Mouse (Mus musculus): ENCODE data around the gene Slc13a2. TPM values are rescaled to one million over a fixed set of nuclear protein-coding genes. Genes with fewer than 3 reads are reported as not detected.

The Slc13a2 gene
- polyA plus RNA-seq, 1 experiment from 2014 or later = not detected

GRCm38 (mm10) chr11:78363309-78364007 is 58.6 kb downstream of the Slc13a2 start:
- Histone ChIP-seq H3K4me1 (ENCODE audit: control insufficient read depth, insufficient read depth, low read length) (no peaks in the 10 kb centered on the region), H3K27ac (replicated peaks; ENCODE audit: low read depth, low read length) (no peak overlapping the region), H3K9me3 (ENCODE audit: control insufficient read depth, low read length) (no peaks in the 10 kb centered on the region), H3K4me2 (ENCODE audit: low read depth, low read length) (no peak overlapping the region), H3K4me3 (ENCODE audit: low read depth, low read length) (no peak overlapping the region), H3K27me3 (replicated peaks; ENCODE audit: control insufficient read depth, insufficient read depth, low read length) (no peaks in the 10 kb centered on the region), H3K36me3 (ENCODE audit: control insufficient read depth, insufficient read depth, low read length) (no peaks in the 10 kb centered on the region), H3K9ac (ENCODE audit: low read depth, low read length) (no peak overlapping the region)
- DNase-seq (ENCODE audit: low spot score) (no peak), ATAC-seq (ENCODE audit: low read depth) (no peak)
- 74% methylated on average over 12 of the region's 13 CpGs for WGBS

- Histone ChIP-seq H3K27ac (replicated peaks; ENCODE audit: low read depth, low read length) (no peak overlapping the region), H3K27me3 (replicated peaks; ENCODE audit: control insufficient read depth, insufficient read depth, low read length) (no peaks in the 10 kb centered on the region), H3K4me3 (ENCODE audit: low read depth, low read length) (no peak overlapping the region), H3K4me2 (ENCODE audit: low read depth, low read length) (no peak overlapping the region), H3K9me3 (ENCODE audit: control insufficient read depth, low read length) (no peaks in the 10 kb centered on the region), H3K9ac (ENCODE audit: low read depth, low read length) (no peak overlapping the region), H3K4me1 (ENCODE audit: control insufficient read depth, insufficient read depth, low read length) (no peaks in the 10 kb centered on the region), H3K36me3 (ENCODE audit: control insufficient read depth, insufficient read depth, low read length) (no peaks in the 10 kb centered on the region)
- DNase-seq (ENCODE audit: low spot score) = no peak
- WGBS = 43% methylated on average over 2 of the region's 2 CpGs
- no peak for ATAC-seq (ENCODE audit: low read depth)
Measured at GRCm38 (mm10) chr11:78360789-78361131, 61.3 kb downstream of the Slc13a2 start.

- Histone ChIP-seq H3K27me3 (replicated peaks; ENCODE audit: control insufficient read depth, insufficient read depth, low read length) (no peaks in the 10 kb centered on the region), H3K4me2 (ENCODE audit: low read depth, low read length) (peak overlapping the region; percentile 58), H3K4me1 (ENCODE audit: control insufficient read depth, insufficient read depth, low read length) (no peaks in the 10 kb centered on the region), H3K27ac (replicated peaks; ENCODE audit: low read depth, low read length) (no peak overlapping the region), H3K9ac (ENCODE audit: low read depth, low read length) (no peak overlapping the region), H3K9me3 (ENCODE audit: control insufficient read depth, low read length) (no peaks in the 10 kb centered on the region), H3K4me3 (ENCODE audit: low read depth, low read length) (peak overlapping the region; percentile 32), H3K36me3 (ENCODE audit: control insufficient read depth, insufficient read depth, low read length) (no peaks in the 10 kb centered on the region)
- WGBS = 11% methylated on average over 13 of the region's 13 CpGs
- DNase-seq (ENCODE audit: low spot score) (peak; percentile 92), ATAC-seq (ENCODE audit: low read depth) (peak; percentile 75)
Measured at GRCm38 (mm10) chr11:78360125-78360788, 61.8 kb downstream of the Slc13a2 start.

- 16% methylated on average over 22 of the region's 22 CpGs for WGBS
- Histone ChIP-seq H3K4me1 (ENCODE audit: control insufficient read depth, insufficient read depth, low read length) (no peaks in the 10 kb centered on the region), H3K9me3 (ENCODE audit: control insufficient read depth, low read length) (no peaks in the 10 kb centered on the region), H3K27me3 (replicated peaks; ENCODE audit: control insufficient read depth, insufficient read depth, low read length) (no peaks in the 10 kb centered on the region), H3K27ac (replicated peaks; ENCODE audit: low read depth, low read length) (no peak overlapping the region), H3K4me3 (ENCODE audit: low read depth, low read length) (no peak overlapping the region), H3K9ac (ENCODE audit: low read depth, low read length) (no peak overlapping the region), H3K4me2 (ENCODE audit: low read depth, low read length) (no peak overlapping the region), H3K36me3 (ENCODE audit: control insufficient read depth, insufficient read depth, low read length) (no peaks in the 10 kb centered on the region)
- ATAC-seq (ENCODE audit: low read depth) (no peak), DNase-seq (ENCODE audit: low spot score) (no peak)
Measured at GRCm38 (mm10) chr11:78358330-78359007, 63.5 kb downstream of the Slc13a2 start.

- 33% methylated on average over 4 of the region's 4 CpGs for WGBS
- Histone ChIP-seq H3K4me1 (ENCODE audit: control insufficient read depth, insufficient read depth, low read length) (no peaks in the 10 kb centered on the region), H3K27ac (replicated peaks; ENCODE audit: low read depth, low read length) (no peak overlapping the region), H3K4me2 (ENCODE audit: low read depth, low read length) (no peak overlapping the region), H3K4me3 (ENCODE audit: low read depth, low read length) (no peak overlapping the region), H3K9ac (ENCODE audit: low read depth, low read length) (no peak overlapping the region), H3K9me3 (ENCODE audit: control insufficient read depth, low read length) (no peaks in the 10 kb centered on the region), H3K36me3 (ENCODE audit: control insufficient read depth, insufficient read depth, low read length) (no peaks in the 10 kb centered on the region), H3K27me3 (replicated peaks; ENCODE audit: control insufficient read depth, insufficient read depth, low read length) (no peaks in the 10 kb centered on the region)
- DNase-seq (ENCODE audit: low spot score) (peak; percentile 55), ATAC-seq (ENCODE audit: low read depth) (no peak)
Measured at GRCm38 (mm10) chr11:78355471-78356238, 66.4 kb downstream of the Slc13a2 start.

- Histone ChIP-seq H3K27me3 (replicated peaks; ENCODE audit: control insufficient read depth, insufficient read depth, low read length) (no peaks in the 10 kb centered on the region), H3K4me3 (ENCODE audit: low read depth, low read length) (no peak overlapping the region), H3K36me3 (ENCODE audit: control insufficient read depth, insufficient read depth, low read length) (no peaks in the 10 kb centered on the region), H3K9me3 (ENCODE audit: control insufficient read depth, low read length) (no peaks in the 10 kb centered on the region), H3K4me2 (ENCODE audit: low read depth, low read length) (no peak overlapping the region), H3K9ac (ENCODE audit: low read depth, low read length) (no peak overlapping the region), H3K4me1 (ENCODE audit: control insufficient read depth, insufficient read depth, low read length) (no peaks in the 10 kb centered on the region), H3K27ac (replicated peaks; ENCODE audit: low read depth, low read length) (no peak overlapping the region)
- ATAC-seq (ENCODE audit: low read depth) (no peak), DNase-seq (ENCODE audit: low spot score) (no peak)
- 82% methylated on average over 6 of the region's 6 CpGs for WGBS
Measured at GRCm38 (mm10) chr11:78354905-78355304, 67.1 kb downstream of the Slc13a2 start.

GRCm38 (mm10) chr11:78353081-78353480 is 68.9 kb downstream of the Slc13a2 start:
- Histone ChIP-seq H3K9ac (ENCODE audit: low read depth, low read length) (no peak overlapping the region), H3K4me2 (ENCODE audit: low read depth, low read length) (no peak overlapping the region), H3K27me3 (replicated peaks; ENCODE audit: control insufficient read depth, insufficient read depth, low read length) (no peaks in the 10 kb centered on the region), H3K27ac (replicated peaks; ENCODE audit: low read depth, low read length) (no peak overlapping the region), H3K36me3 (ENCODE audit: control insufficient read depth, insufficient read depth, low read length) (peaks cover 15% of the 10 kb centered on the region), H3K9me3 (ENCODE audit: control insufficient read depth, low read length) (no peaks in the 10 kb centered on the region), H3K4me3 (ENCODE audit: low read depth, low read length) (no peak overlapping the region), H3K4me1 (ENCODE audit: control insufficient read depth, insufficient read depth, low read length) (no peaks in the 10 kb centered on the region)
- ATAC-seq (ENCODE audit: low read depth) (no peak), DNase-seq (ENCODE audit: low spot score) (no peak)
- WGBS = 67% methylated on average over 1 of the region's 1 CpGs

GRCm38 (mm10) chr11:78349441-78350358 is 72.3 kb downstream of the Slc13a2 start:
- no peak for DNase-seq (ENCODE audit: low spot score)
- peaks cover 17% of the 10 kb centered on the region for H3K4me1 ChIP-seq (ENCODE audit: control insufficient read depth, insufficient read depth, low read length)
- H3K9ac ChIP-seq (ENCODE audit: low read depth, low read length) = no peak overlapping the region

More at GRCm38 (mm10) chr11:78349441-78350358, 72.3 kb downstream of the Slc13a2 start:
- 76% methylated on average over 4 of the region's 4 CpGs for WGBS
- no peak overlapping the region for H3K4me2 ChIP-seq (ENCODE audit: low read depth, low read length)
- H3K9me3 ChIP-seq (ENCODE audit: control insufficient read depth, low read length) = no peaks in the 10 kb centered on the region
- H3K27me3 ChIP-seq (replicated peaks; ENCODE audit: control insufficient read depth, insufficient read depth, low read length) = no peaks in the 10 kb centered on the region
- H3K4me3 ChIP-seq (ENCODE audit: low read depth, low read length) = no peak overlapping the region
- no peak for ATAC-seq (ENCODE audit: low read depth)
- H3K27ac ChIP-seq (replicated peaks; ENCODE audit: low read depth, low read length) = no peak overlapping the region
- peaks cover 24% of the 10 kb centered on the region for H3K36me3 ChIP-seq (ENCODE audit: control insufficient read depth, insufficient read depth, low read length)
